ENCODE assay signal across 8 mouse cellular contexts in genomic region chr2:46443686-46444180, GRCm38 (mm10).
DNase-seq lines count a peak whose midpoint lies in the region; ATAC-seq and TF ChIP-seq lines count a peak whose summit lies in the region.

No protein-coding gene starts in this region.

- no peaks in the 10 kb centered on the region; the same call in 1 of the 2 replicates for H3K4me1 ChIP-seq in liver, adult 2 months (ENCODE audit: control insufficient read depth, insufficient read depth, low read length)
- 0 out of 2 replicates have a peak, but pooled peaks cover 4% of the 10 kb centered on the region for H3K4me1 ChIP-seq in liver, embryonic 12.5 days
- H3K4me1 ChIP-seq in bone marrow macrophage, adult 2 months (ENCODE audit: control insufficient read depth, insufficient read depth, low read length) = peaks cover 26% of the 10 kb centered on the region
- H3K4me1 ChIP-seq in hindbrain, embryonic 12.5 days = peaks cover 3% of the 10 kb centered on the region

- TF ChIP-seq POLR2A in liver, adult 2 months (IDR thresholded peaks at IDR 0.05; ENCODE audit: extremely low read depth, insufficient read depth, low read length) = no peak
- no peak for TF ChIP-seq POLR2A in bone marrow macrophage, adult 2 months (IDR thresholded peaks at IDR 0.05; ENCODE audit: borderline replicate concordance, low read depth, low read length)

- H3K4me2 ChIP-seq in liver, embryonic 12.5 days = no peak overlapping the region
- no peak overlapping the region for H3K4me2 ChIP-seq in hindbrain, embryonic 12.5 days (replicated peaks)

- H3K79me2 ChIP-seq in liver, adult 2 months (ENCODE audit: control insufficient read depth, insufficient read depth, low read length) = no peaks in the 10 kb centered on the region

- H3K27ac ChIP-seq in liver, adult 2 months (replicated peaks; ENCODE audit: insufficient read depth, low read depth, low read length) = peak overlapping the region; percentile 53
- no peak overlapping the region for H3K27ac ChIP-seq in liver, embryonic 12.5 days
- peak overlapping the region; percentile 95 for H3K27ac ChIP-seq in bone marrow macrophage, adult 2 months (ENCODE audit: insufficient read depth, low read depth, low read length)
- H3K27ac ChIP-seq in hindbrain, embryonic 12.5 days = no peak overlapping the region

- no peaks in the 10 kb centered on the region for H3K27me3 ChIP-seq in liver, adult 2 months (ENCODE audit: control insufficient read depth, insufficient read depth, low read length)
- no peaks in the 10 kb centered on the region for H3K27me3 ChIP-seq in liver, embryonic 12.5 days (replicated peaks)
- no peaks in the 10 kb centered on the region; the same call in 1 of the 2 replicates for H3K27me3 ChIP-seq in hindbrain, embryonic 12.5 days

- no peak for TF ChIP-seq CTCF in liver, adult 2 months (IDR thresholded peaks at IDR 0.05; ENCODE audit: low read depth, low read length)
- no peak for TF ChIP-seq CTCF in bone marrow macrophage, adult 2 months (IDR thresholded peaks at IDR 0.05; ENCODE audit: low read depth, low read length)

- H3K9ac ChIP-seq in liver, adult 2 months (ENCODE audit: low read depth, low read length) = no peak overlapping the region
- no peak overlapping the region for H3K9ac ChIP-seq in liver, embryonic 12.5 days
- H3K9ac ChIP-seq in hindbrain, embryonic 12.5 days = no peak overlapping the region

- 38% methylated on average over 5 of the region's 5 CpGs for WGBS in liver, adult 2 months
- 37% methylated on average over 5 of the region's 5 CpGs for WGBS in liver, embryonic 12.5 days (ENCODE audit: insufficient replicate concordance)
- WGBS in hindbrain, embryonic 12.5 days = 19% methylated on average over 5 of the region's 5 CpGs

- no peak overlapping the region for H3K4me3 ChIP-seq in liver, adult 2 months (ENCODE audit: insufficient read depth, low read depth, low read length)
- no peak overlapping the region for H3K4me3 ChIP-seq in liver, embryonic 12.5 days
- H3K4me3 ChIP-seq in bone marrow macrophage, adult 2 months (ENCODE audit: insufficient read depth, low read length) = no peak overlapping the region
- no peak overlapping the region for H3K4me3 ChIP-seq in hindbrain, embryonic 12.5 days

- peak; percentile 18 for DNase-seq in liver, adult 2 months (ENCODE audit: extremely low read depth, low read depth, low spot score)
- peak; percentile 13 to 17 for DNase-seq in frontal cortex, postnatal 14 days (ENCODE audit: low spot score in 2 of 2)
- DNase-seq in layer of hippocampus, adult 9-10 months (ENCODE audit: low spot score) = peak; percentile 39
- peak; percentile 40 for DNase-seq in lung, postnatal 14 days
- DNase-seq in right cerebral cortex, adult 18-20 months = peak; percentile 18

- no peak for ATAC-seq in liver, embryonic 12.5 days
- peak; percentile 50 for ATAC-seq in hindbrain, embryonic 12.5 days (ENCODE audit: low FRiP score)

- no peaks in the 10 kb centered on the region for H3K9me3 ChIP-seq in liver, embryonic 12.5 days (replicated peaks)
- H3K9me3 ChIP-seq in hindbrain, embryonic 12.5 days (replicated peaks) = no peaks in the 10 kb centered on the region

- no peaks in the 10 kb centered on the region for H3K36me3 ChIP-seq in liver, adult 2 months (ENCODE audit: control insufficient read depth, insufficient read depth, low read length)
- H3K36me3 ChIP-seq in liver, embryonic 12.5 days = no peaks in the 10 kb centered on the region
- H3K36me3 ChIP-seq in hindbrain, embryonic 12.5 days = no peaks in the 10 kb centered on the region

Comparison
In these comparisons a context has a peak if more than half of its experiments do, and no peak if none do; other contexts are left out.
1. H3K27ac ChIP-seq: peak in liver, adult 2 months (single experiment) and bone marrow macrophage, adult 2 months (single experiment); none in liver, embryonic 12.5 days (single experiment) and hindbrain, embryonic 12.5 days (single experiment).
2. Peak in every context shown above with its lines, with median percentiles within 50 percentile points of each other: DNase-seq.